Mouse (Mus musculus): Measurements from ENCODE around the gene Liph. TPM values are rescaled to one million over a fixed set of nuclear protein-coding genes. Genes with fewer than 3 reads are reported as not detected.
A peak's percentile ranks its signal among the peaks of the same experiment; 100 is the strongest.
"Not testable (repeated sequence)": the region's sequence is repeated elsewhere in the genome, so short reads cannot be mapped to it uniquely, and the experiment has no call there.

Liph gene
- polyA plus RNA-seq, 1 experiment from 2014 or later = 11.2 TPM

GRCm38 (mm10) chr16:21998061-21998460 is 2.6 kb upstream of the Liph start:
- WGBS = 75% methylated on average over 5 of the region's 5 CpGs
- H3K9me3 ChIP-seq = no peaks in the 10 kb centered on the region
- no peak for ATAC-seq (ENCODE audit: insufficient number of reproducible peaks, low FRiP score, low TSS enrichment, low read depth)

GRCm38 (mm10) chr16:21996881-21997641 is 1.6 kb upstream of the Liph start:
- WGBS = 60% methylated on average over 5 of the region's 5 CpGs
- no peak overlapping the region for H3K9ac ChIP-seq
- ATAC-seq (ENCODE audit: insufficient number of reproducible peaks, low FRiP score, low TSS enrichment, low read depth) = no peak

More at GRCm38 (mm10) chr16:21998061-21998460, 2.6 kb upstream of the Liph start:
- no peak overlapping the region for H3K4me3 ChIP-seq
- no peaks in the 10 kb centered on the region for H3K36me3 ChIP-seq
- H3K27ac ChIP-seq = peak overlapping the region; percentile 40; the same call in 1 of the 2 replicates
- no peak overlapping the region for H3K4me2 ChIP-seq
- no peak overlapping the region for H3K9ac ChIP-seq
- H3K4me1 ChIP-seq = no peaks in the 10 kb centered on the region
- H3K27me3 ChIP-seq = no peaks in the 10 kb centered on the region

GRCm38 (mm10) chr16:21996402-21996801 is 939 bp upstream of the Liph start:
- Histone ChIP-seq H3K27me3 (no peaks in the 10 kb centered on the region), H3K9me3 (no peaks in the 10 kb centered on the region), H3K9ac (no peak overlapping the region), H3K36me3 (no peaks in the 10 kb centered on the region), H3K27ac (peak overlapping the region; percentile 47; the same call in 1 of the 2 replicates), H3K4me3 (no peak overlapping the region), H3K4me1 (no peaks in the 10 kb centered on the region), H3K4me2 (no peak overlapping the region)
- 48% methylated on average over 4 of the region's 4 CpGs for WGBS
- no peak for ATAC-seq (ENCODE audit: insufficient number of reproducible peaks, low FRiP score, low TSS enrichment, low read depth)

More at GRCm38 (mm10) chr16:21996881-21997641, 1.6 kb upstream of the Liph start:
- Histone ChIP-seq H3K27ac (no peak overlapping the region; the same call in 1 of the 2 replicates), H3K9me3 (no peaks in the 10 kb centered on the region), H3K4me2 (no peak overlapping the region), H3K36me3 (no peaks in the 10 kb centered on the region), H3K4me1 (no peaks in the 10 kb centered on the region), H3K27me3 (no peaks in the 10 kb centered on the region), H3K4me3 (no peak overlapping the region)

GRCm38 (mm10) chr16:21991774-21992173 is 3.7 kb downstream of the Liph start:
- H3K9ac ChIP-seq = no peak overlapping the region
- H3K4me1 ChIP-seq = no peaks in the 10 kb centered on the region
- H3K27ac ChIP-seq = no peak overlapping the region
- H3K4me3 ChIP-seq = no peak overlapping the region
- no peaks in the 10 kb centered on the region for H3K9me3 ChIP-seq
- H3K27me3 ChIP-seq = no peaks in the 10 kb centered on the region
- no peaks in the 10 kb centered on the region for H3K36me3 ChIP-seq
- 73% methylated on average over 2 of the region's 2 CpGs for WGBS
- H3K4me2 ChIP-seq = no peak overlapping the region
- no peak for ATAC-seq (ENCODE audit: insufficient number of reproducible peaks, low FRiP score, low TSS enrichment, low read depth)

GRCm38 (mm10) chr16:21990893-21991292 is 4.6 kb downstream of the Liph start:
- not testable (repeated sequence) for H3K4me2 ChIP-seq; H3K9me3 ChIP-seq; H3K27me3 ChIP-seq; H3K36me3 ChIP-seq; ATAC-seq (ENCODE audit: insufficient number of reproducible peaks, low FRiP score, low TSS enrichment, low read depth); H3K4me3 ChIP-seq; H3K27ac ChIP-seq; H3K9ac ChIP-seq; H3K4me1 ChIP-seq

GRCm38 (mm10) chr16:21987956-21988355 is 7.5 kb downstream of the Liph start:
- Histone ChIP-seq H3K27ac (no peak overlapping the region), H3K4me2 (no peak overlapping the region), H3K9ac (no peak overlapping the region), H3K27me3 (no peaks in the 10 kb centered on the region), H3K36me3 (no peaks in the 10 kb centered on the region), H3K4me3 (no peak overlapping the region), H3K9me3 (no peaks in the 10 kb centered on the region), H3K4me1 (no peaks in the 10 kb centered on the region)
- ATAC-seq (ENCODE audit: insufficient number of reproducible peaks, low FRiP score, low TSS enrichment, low read depth) = no peak
- 58% methylated on average over 5 of the region's 5 CpGs for WGBS

- no peaks in the 10 kb centered on the region for H3K9me3 ChIP-seq
- WGBS = 44% methylated on average over 3 of the region's 3 CpGs
- H3K27ac ChIP-seq = no peak overlapping the region
- H3K27me3 ChIP-seq = no peaks in the 10 kb centered on the region
- no peak overlapping the region for H3K4me3 ChIP-seq
- no peak overlapping the region for H3K9ac ChIP-seq
- ATAC-seq (ENCODE audit: insufficient number of reproducible peaks, low FRiP score, low TSS enrichment, low read depth) = no peak
- no peaks in the 10 kb centered on the region for H3K4me1 ChIP-seq
- no peak overlapping the region for H3K4me2 ChIP-seq
- no peaks in the 10 kb centered on the region for H3K36me3 ChIP-seq
Measured at GRCm38 (mm10) chr16:21986191-21986590, 9.3 kb downstream of the Liph start.

GRCm38 (mm10) chr16:21984091-21984490 is 11.4 kb downstream of the Liph start:
- H3K4me1 ChIP-seq = no peaks in the 10 kb centered on the region
- no peak overlapping the region for H3K4me3 ChIP-seq
- H3K9me3 ChIP-seq = no peaks in the 10 kb centered on the region
- H3K4me2 ChIP-seq = no peak overlapping the region
- no peak for ATAC-seq (ENCODE audit: insufficient number of reproducible peaks, low FRiP score, low TSS enrichment, low read depth)
- 91% methylated on average over 12 of the region's 12 CpGs for WGBS
- H3K27ac ChIP-seq = no peak overlapping the region
- H3K9ac ChIP-seq = no peak overlapping the region
- H3K27me3 ChIP-seq = no peaks in the 10 kb centered on the region
- H3K36me3 ChIP-seq = no peaks in the 10 kb centered on the region

- no peaks in the 10 kb centered on the region for H3K36me3 ChIP-seq
Measured at GRCm38 (mm10) chr16:21983581-21983980, 11.9 kb downstream of the Liph start.

GRCm38 (mm10) chr16:21983146-21983545 is 12.3 kb downstream of the Liph start:
- WGBS = 91% methylated on average over 9 of the region's 9 CpGs
- Histone ChIP-seq H3K9me3 (no peaks in the 10 kb centered on the region), H3K4me1 (no peaks in the 10 kb centered on the region), H3K4me2 (no peak overlapping the region), H3K9ac (no peak overlapping the region), H3K27me3 (no peaks in the 10 kb centered on the region), H3K27ac (no peak overlapping the region), H3K36me3 (no peaks in the 10 kb centered on the region), H3K4me3 (no peak overlapping the region)
- ATAC-seq (ENCODE audit: insufficient number of reproducible peaks, low FRiP score, low TSS enrichment, low read depth) = no peak

More at GRCm38 (mm10) chr16:21983581-21983980, 11.9 kb downstream of the Liph start:
- Histone ChIP-seq H3K4me1 (no peaks in the 10 kb centered on the region), H3K9me3 (no peaks in the 10 kb centered on the region), H3K9ac (no peak overlapping the region), H3K27ac (no peak overlapping the region), H3K27me3 (no peaks in the 10 kb centered on the region), H3K4me3 (no peak overlapping the region), H3K4me2 (no peak overlapping the region)
- no peak for ATAC-seq (ENCODE audit: insufficient number of reproducible peaks, low FRiP score, low TSS enrichment, low read depth)
- 93% methylated on average over 4 of the region's 4 CpGs for WGBS

- no peaks in the 10 kb centered on the region for H3K27me3 ChIP-seq
- H3K36me3 ChIP-seq = no peaks in the 10 kb centered on the region
- no peak overlapping the region for H3K4me3 ChIP-seq
- H3K4me2 ChIP-seq = no peak overlapping the region
- peaks cover 6% of the 10 kb centered on the region for H3K4me1 ChIP-seq
- H3K9ac ChIP-seq = no peak overlapping the region
- H3K27ac ChIP-seq = no peak overlapping the region
- no peaks in the 10 kb centered on the region for H3K9me3 ChIP-seq
- WGBS = 57% methylated on average over 5 of the region's 5 CpGs
- no peak for ATAC-seq (ENCODE audit: insufficient number of reproducible peaks, low FRiP score, low TSS enrichment, low read depth)
Measured at GRCm38 (mm10) chr16:21977347-21977746, 18.1 kb downstream of the Liph start.

- Histone ChIP-seq H3K36me3 (no peaks in the 10 kb centered on the region), H3K27me3 (no peaks in the 10 kb centered on the region), H3K9ac (no peak overlapping the region), H3K9me3 (no peaks in the 10 kb centered on the region), H3K4me3 (no peak overlapping the region), H3K27ac (no peak overlapping the region), H3K4me2 (peak overlapping the region; percentile 31), H3K4me1 (peaks cover 6% of the 10 kb centered on the region)
- ATAC-seq (ENCODE audit: insufficient number of reproducible peaks, low FRiP score, low TSS enrichment, low read depth) = no peak
- 5% methylated on average over 16 of the region's 16 CpGs for WGBS
Measured at GRCm38 (mm10) chr16:21976203-21976602, 19.3 kb downstream of the Liph start.
